Mouse (Mus musculus) T-helper 1 cell (primary cell): ENCODE measurements around the gene Mccc2.
"Not testable (repeated sequence)": the region's sequence is repeated elsewhere in the genome, so short reads cannot be mapped to it uniquely, and the experiment has no call there.

ENCODE experiments used
- in situ Hi-C: fragments of 300-600 bp; cut with MboI, MseI; formaldehyde crosslinking; loops from one replicate; pipeline ENCODE4 v1.15.1; 2025; ENCODE audit warnings: high pct_unique_total_duplicates

The Mccc2 gene

DNA sequence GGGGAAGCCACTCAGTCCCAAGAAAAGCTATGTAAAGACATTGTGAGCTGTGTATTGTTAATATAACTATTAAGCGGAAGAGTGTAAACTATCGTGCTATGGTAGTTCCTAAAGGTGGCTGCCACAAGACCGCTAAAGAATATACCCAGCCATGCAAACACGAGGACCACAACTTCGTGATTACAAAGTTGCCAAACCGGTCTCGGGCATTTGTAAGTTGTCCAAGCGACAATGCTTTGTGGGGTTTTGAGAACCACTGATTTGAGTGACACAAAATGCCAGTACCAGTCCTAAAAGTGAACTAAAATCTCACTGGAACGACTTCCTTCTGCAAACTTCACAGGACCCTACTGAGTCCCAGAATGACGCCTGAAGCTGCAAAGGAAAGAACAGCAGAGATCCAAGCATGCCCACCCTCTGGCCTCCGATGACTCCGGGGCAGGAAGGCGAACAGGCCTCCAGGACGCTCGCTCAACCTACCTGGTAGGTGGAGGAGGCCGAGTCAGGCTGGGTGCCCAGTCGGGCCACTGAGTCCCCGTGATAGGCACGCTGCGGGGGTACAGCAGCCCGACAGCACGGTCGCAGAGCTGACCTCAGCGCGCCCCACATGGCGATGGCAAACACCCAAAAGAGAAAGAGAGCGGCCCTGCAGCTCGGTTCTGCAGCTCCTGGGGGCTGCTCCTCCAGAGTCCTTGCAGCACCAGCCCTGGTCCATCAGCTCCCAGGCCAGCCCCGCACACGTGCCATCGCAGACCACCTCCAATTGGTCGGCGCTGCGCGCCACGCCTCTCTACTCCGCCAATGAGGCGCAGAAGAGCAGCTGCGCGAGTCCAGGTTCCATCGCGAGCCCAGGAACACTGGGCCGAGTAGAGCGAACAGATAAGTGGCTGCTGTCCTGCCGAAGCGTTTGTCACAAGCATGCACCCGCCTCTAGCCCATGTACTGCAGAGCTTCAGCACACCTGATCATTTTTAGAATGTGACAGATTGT, at the start of gene Mccc2:
Gene Mccc2 (minus strand): TSS at position 734 of the 990 bp plus-strand sequence.
- in situ Hi-C loops = loop anchor here (10.0 kb wide), 2 partner anchors 670 to 1750 kb away; partner anchors contain the start of genes Ankra2, Mrps27, Ptcd2 and Utp15

DNA sequence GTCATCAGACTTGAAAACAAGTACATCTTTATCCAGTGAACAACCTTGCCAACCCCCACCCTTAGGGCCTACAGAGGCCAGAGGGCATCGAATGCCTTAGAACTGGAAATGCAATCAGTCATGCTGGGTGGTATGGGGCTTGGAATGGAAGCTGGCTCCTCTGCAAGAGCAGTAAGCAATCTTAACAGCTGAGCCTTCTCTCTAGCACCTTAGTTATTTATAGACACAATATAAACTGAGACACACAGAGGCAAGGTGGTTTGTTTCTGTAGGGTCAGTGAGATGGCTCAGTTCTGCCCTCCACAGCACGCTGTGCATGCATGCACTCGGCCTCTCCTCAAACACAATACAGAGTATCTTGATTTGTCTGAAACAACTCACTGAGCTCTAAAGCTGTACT, 48.5 kb upstream of the Mccc2 start:
- in situ Hi-C loops = loop anchor here (5.0 kb wide), 1 partner anchor 37 kb away; no protein-coding TSS in a partner anchor

DNA sequence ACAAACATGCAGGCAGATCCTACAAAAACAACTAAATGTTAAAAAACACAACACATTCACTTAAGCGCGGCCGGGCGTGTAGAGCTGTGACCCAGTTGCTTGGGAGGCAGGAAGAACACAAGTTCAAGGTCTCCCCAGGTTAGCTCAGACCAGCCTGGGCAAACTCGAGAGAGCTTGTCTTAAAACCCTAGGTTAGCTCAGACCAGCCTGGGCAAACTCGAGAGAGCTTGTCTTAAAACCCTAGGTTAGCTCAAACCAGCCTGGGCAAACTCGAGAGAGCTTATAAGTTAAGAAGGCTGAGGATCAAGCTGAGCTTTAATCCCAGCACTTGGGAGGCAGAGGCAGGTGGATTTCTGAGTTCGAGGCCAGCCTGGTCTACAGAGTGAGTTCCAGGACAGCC, 42.3 kb upstream of the Mccc2 start:
- in situ Hi-C loops = not testable (repeated sequence)

DNA sequence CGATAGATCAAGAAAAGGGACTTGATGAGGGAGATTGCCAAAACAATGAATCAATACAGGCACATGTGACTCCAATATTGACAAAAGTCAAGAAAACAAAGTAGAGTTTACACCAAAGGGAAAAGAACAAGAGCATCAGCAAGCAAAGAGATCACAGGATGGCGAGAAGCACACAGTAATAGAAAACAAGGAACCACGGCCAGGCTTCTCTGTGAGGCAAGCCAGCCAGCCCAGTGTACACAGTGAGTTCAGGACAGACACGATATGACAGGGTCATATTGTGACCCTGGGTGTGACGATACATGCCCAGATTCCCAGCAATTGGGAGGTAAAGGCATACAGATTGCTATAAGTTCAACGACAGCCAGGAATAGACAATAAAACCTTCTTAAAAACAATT, 10.6 kb upstream of the Mccc2 start:
- in situ Hi-C loops = loop anchor here (5.0 to 25.0 kb wide), 4 partner anchors 36 to 786 kb away; partner anchors contain the start of gene Naip1

DNA sequence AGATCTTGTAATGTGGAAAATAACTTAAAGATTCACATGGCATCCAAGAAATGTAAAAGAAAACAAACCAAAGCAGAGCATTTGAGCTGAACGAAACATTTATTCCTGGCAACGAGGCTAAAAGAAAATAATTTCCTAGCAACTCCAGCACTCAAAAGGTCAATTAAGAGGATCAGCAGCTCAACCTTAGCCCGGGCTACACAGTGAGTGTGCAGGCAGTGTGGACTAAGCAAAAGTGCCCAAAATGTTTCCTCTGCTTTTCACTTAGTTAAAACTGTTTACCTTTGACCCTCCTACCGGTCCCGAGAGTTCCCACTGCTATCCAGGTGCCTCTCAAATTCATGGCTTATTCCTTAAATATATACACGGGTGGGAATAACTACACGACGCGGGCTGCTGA, 1.5 kb upstream of the Mccc2 start:
- in situ Hi-C loops = loop anchor here (10.0 kb wide), 2 partner anchors 672 to 1752 kb away; partner anchors contain the start of genes Ankra2, Mrps27, Ptcd2 and Utp15

DNA sequence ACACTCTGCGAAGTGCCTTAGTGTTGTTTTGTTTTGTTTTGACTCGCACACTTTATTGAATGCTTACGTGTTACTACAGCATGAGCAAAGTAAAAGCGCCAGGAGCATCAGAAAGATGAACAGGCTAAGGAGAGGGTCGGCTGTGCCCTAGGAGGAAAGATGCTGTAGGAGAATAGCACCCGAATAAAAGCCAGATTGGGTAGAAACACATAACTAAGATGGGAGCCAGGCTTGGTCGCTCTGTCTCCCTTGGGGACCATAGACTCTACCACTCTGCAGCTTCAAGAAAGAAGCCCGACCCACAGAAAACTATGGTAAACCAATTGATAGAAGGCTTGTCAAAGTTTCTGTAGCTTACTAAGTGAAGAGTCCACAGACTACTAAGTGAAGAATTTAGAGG, 498 bp upstream of the Mccc2 start:
- in situ Hi-C loops = loop anchor here (10.0 kb wide), 2 partner anchors 671 to 1751 kb away; partner anchors contain the start of genes Ankra2, Mrps27, Ptcd2 and Utp15

DNA sequence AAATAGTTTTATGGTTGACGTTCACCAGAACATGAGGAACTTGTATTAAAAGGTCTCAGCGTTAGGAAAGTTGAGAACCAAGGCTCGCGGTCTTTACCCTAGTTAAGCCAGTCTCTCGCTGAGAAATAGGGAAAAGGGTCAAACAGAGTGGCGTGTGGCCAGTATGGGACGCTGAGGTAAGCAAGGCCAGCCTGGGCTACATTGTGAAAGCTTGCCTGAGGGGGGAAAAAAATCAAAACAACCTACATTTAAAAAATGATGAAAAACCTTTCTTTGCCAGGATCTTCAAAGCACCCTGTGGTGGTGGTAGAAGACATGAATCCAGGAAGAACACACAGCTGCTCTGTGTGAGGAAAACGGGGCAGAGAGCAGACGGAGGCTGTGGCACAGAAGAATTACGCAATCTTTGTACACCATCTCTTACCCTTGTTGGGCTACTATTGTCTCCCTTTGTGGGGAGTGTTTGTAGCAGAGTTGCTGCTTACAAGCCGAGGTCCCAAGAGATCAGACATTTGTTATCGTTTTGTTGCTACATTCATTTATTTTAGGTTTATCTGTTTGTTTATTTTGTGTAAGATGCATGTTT, 9.4 kb downstream of the Mccc2 start:
- in situ Hi-C loops = no loop called here

DNA sequence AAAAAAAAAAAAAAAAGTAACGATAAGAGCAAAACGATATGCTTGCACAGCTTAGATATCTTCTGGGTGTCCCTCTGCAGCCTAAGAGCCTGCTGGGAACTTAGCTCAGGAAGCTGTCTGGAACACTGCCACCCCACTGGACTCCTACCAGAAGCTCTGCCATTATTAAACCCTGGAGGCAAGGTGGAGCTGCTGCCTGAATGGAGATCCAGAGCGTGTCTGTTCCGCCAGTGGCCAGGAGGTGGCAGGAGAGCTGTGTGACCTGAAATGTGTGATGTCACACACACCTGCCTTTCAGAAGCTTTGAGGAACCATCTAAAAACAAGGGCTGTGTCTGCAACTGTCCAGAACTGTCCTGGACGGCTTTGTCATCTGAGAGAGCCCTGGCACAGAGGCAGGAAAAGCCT, 13.6 kb downstream of the Mccc2 start:
- in situ Hi-C loops = no loop called here

DNA sequence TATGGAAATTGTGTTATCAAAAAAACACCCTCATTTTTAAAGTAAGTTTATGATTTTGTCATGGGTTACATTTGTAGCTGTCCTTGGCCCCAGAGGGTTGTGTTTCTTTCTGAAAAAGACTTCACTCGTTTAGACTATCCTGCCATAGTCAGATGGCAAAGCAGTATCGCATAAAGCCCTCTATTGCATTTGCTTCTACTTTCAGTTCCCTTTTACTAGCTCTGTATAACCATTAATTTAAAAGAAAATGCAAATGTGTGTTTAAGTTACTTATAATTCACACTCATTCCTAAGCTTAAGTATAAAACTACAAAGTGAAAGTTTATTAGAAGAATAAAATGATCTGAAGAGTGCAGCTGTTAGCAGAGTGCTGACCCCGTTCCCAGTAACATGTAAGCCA, 16.4 kb downstream of the Mccc2 start:
- in situ Hi-C loops = loop anchor here (10.0 kb wide), 1 partner anchor 406 kb away; no protein-coding TSS in a partner anchor

DNA sequence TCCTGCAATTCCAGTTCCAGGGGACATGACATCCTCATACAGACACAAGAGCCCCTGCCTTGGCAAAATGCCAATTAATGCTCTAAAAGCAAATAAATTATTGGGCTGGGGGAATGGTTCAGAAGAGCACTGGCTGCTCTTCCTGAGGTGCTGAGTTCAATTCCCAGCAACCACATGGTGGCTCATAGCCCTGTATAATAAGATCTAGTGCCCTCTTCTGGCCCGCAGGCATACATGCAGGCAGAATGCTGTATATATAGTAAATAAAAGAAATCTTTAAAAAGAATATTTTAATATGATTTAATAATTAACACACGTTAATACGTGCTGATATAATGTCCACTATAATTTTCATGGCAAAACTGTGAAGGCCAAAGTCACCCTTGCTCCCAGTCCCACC, 17.3 kb downstream of the Mccc2 start:
- in situ Hi-C loops = loop anchor here (10.0 kb wide), 1 partner anchor 407 kb away; no protein-coding TSS in a partner anchor

DNA sequence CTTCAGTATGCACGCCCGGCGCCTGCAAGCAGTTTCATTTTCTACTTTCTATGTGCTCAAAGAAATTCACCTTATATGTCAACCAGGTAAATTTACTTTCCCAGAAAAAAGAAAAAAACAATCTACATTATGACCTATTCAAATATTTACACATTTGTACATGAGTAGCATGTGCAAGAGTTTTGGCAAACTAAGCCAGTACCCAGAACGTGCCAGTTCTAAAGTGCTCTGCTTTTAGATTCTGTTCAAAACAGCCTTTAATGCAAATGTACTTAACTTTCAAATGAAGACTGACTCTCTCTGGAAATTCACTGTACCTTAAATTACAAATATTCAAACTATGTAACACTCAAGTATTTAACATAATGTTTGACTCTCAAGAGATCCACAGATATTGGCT, 25.8 kb downstream of the Mccc2 start:
- in situ Hi-C loops = no loop called here

DNA sequence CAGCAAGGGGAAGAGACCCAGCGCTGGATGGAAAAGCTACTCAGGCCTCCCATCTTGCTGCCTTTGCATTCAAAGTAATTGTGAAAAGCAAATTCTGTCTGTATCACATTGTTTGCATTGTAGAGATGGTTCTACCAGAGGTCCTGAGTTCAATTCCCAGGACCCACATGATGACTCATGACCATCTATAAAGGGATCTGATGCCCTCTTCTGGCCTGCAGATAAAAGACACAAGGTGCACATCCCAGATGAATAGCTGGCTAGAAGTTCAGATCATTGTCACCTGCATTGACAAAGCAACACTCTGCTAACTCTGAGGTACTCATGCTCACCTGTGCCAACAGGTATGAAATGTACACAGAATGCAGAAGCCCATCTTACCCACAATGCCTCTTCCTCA, 32.1 kb downstream of the Mccc2 start:
- in situ Hi-C loops = no loop called here

DNA sequence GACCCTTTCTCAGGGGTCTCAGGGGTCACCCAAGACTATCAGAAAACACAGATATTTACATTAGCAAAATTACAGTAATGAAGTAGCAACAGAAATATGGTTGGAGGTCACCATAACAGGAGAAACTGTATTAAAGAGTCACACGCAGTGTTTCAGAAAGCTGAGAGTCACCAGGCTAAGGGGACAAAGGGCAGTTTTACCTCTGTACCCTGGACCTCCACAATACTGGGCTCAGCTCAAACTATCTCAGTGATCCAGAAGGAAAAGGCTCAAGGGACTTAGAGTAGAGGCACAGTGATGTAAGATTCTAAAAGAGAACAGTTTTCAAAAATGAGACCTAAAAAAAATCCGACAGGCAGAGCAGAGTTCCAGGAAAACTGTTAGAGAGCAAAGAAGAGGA, 36.0 kb downstream of the Mccc2 start:
- in situ Hi-C loops = no loop called here

DNA sequence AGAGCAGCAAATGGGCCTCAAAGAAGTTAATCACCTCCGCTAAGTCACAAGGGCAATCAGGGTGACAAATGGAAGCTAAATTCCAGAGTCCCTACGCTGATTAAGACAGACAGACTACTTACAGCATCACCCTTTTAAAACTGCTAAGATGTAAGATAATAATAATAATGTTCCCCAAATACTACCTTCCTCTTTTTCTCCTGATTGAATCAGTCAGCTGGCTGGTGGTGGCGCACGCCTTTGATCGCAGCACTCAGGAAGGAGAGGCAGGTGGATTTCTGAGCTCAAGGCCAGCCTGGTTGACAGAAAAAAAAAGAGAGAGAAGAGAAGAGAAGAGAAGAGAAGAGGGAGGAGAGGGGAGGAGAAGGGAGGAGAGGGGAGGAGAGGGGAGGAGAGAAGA, 45.4 kb downstream of the Mccc2 start:
- in situ Hi-C loops = no loop called here

DNA sequence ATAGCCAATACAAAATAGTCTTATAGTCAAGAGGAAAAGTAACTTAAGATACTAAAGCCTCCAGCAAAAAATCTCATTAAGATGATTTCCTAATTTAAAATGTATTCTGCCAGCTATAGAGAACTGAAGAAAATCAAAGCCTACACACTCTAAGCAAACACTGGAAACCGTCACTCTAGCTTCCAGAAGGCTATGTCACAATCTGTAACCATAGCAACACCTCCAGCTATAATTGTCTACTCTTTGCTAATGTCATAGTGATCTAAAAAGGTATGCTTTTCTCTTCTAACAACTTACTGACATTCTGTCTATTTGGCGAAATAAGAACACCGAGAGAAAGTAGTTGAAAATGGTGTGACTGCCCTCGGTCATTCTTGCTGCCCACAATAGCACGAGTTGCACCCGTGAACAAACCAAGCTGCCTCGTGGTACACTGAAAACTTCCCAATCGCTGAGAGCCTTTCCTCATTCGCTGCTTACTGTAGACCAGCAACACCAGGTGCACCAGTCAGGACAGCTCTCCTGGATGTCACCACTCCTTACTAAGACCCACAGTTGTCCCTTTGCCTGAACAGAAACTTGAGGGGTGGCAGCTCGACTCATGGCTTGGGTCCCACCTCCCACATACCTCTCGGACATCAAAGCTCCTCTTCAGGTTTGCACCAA, 48.3 kb downstream of the Mccc2 start:
- in situ Hi-C loops = no loop called here

DNA sequence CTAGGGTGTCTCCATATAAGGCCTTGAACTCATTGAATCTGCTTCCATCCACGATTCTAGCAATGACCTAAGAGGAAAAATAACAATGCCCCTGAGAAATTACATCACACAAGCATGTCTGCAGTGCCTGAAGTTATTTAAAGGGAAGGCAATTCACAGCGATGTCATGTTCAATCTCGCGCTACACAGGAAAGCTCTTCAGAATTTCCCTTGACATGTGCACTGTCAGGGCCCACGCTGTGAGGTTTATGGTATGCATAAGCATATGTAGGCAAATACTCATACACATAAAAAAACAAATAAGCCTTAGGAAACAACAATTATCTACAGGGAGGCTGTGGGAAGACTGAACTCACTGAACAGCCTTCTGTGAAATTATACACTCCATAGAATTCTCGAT, 51.6 kb downstream of the Mccc2 start:
- in situ Hi-C loops = no loop called here

DNA sequence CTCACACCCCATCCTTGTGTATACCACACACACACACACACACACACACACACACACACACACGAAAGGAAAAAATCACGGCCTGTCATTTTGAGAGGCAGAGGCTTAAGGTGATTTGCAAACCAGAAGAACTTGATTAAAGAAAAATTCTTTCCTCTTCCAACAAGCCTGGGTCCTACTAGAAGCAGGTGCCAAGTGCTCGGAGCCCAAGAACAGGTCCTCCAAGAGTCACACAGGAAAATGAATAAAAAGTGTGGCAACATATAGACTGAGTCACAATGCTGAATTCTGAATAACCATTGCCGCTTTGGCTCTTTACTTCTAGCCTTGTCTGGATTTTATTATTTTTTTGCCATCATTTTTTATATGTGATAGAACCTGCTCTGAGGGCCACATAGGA, 53.8 kb downstream of the Mccc2 start:
- in situ Hi-C loops = no loop called here

DNA sequence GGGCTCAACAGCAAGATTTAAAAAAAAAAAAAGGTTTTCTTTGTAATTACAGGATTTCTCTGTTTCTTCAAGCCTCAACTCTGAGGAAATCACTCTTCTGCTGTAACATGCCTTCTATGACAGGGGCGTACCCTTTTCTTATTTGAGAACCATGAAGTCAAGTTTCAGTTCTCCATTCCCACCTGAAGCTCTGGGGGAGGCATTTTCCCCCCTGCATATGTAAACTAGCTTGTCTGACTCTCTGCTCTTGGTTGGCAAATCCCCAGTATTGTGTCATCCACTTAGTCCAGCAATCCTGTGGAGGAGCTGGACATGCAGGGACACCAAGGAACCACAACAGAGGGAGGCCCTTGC, 59.9 kb downstream of the Mccc2 start:
- in situ Hi-C loops = no loop called here

DNA sequence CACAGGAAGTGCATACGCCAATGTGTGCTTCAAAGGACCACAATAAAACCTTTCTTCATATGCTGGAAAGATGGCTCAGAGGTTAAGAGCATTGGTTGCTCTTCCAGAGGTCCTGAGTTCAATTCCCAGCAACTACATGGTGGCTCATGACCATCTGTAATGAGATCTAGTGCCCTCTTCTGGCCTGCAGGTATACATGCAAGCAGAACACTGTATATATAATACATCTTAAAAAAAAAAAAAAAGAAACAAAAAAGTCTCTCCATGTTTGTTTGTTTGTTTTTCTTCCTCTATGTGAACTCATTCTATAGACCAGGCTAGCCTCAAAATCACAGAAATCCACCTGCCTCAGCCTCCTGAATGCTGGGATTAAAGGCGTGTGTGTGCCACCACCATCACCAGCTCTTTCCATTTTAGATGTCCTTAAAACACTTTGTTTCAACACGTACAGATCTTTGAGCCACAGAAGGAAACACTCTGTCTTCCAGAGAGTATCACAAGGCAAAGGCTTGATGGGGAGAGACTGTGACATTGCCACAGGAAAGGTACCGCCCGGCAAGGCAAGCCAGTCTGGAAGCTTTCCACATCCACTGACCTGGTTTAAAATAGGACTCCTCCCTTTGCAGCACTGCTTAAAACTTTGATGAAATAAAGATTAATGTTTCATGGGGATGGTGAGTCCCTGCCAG, 60.4 kb downstream of the Mccc2 start:
- in situ Hi-C loops = no loop called here

DNA sequence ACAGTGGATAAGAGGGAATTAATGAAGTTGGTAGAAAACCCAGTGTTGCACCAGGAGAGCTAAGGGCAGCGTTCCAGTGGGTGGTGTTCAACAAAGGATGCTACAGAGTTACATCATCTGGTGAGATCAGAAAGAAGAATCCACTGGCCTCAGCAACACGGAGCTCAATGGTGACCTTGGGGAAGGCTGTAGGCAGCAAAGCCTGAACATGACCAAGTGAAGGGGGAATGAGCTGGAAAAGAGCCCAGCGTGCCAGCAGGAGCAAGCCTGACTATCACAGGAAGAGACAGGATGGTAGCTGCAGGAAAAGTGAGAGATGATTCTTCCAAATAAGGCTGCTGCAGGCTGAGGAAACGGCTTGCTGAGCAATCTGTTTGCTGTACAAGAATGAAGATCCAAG, 68.0 kb downstream of the Mccc2 start:
- in situ Hi-C loops = no loop called here

DNA sequence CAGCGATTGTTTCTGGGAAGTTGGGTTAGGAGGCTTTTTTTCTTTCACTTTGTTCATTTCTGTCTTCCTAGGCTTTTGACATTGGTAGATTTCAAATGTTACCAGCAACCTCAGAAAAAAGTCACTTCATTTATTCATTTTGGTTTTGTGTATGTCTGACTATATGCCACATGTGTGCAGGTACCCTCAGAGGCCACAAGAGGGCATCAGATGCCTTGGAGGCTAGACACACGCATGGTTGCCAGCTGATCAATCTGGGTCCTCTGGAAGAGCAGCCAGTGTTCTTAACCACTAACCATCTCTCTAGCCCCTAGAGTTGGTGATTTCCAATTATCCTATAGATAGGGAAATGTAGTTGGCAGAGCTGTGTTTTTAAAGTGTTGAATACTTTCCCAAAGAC, 71.9 kb downstream of the Mccc2 start:
- in situ Hi-C loops = no loop called here
